Mouse (Mus musculus) stomach, postnatal 0 days (tissue): ENCODE measurements around the gene Ccnjl. TPM values are rescaled to one million over a fixed set of nuclear protein-coding genes. Genes with fewer than 3 reads are reported as not detected.

Experiments
- ATAC-seq: fragments of 200-750 bp; cut with Nextera tagmentation; 2 replicates; pipeline ENCODE4 v1.8.0; 2017; ENCODE audit not compliant: low FRiP score, low TSS enrichment
- DNase-seq: peaks from one replicate; pipeline ENCODE4 v3.0.0-alpha.2; 2016; ENCODE audit warnings: low spot score
- H3K27ac ChIP-seq: fragments of 300-500 bp; sonication (generic); replicated peaks from 2 replicates; pipeline ENCODE4 v1.5.1; 2014; ENCODE audit warnings: mild to moderate bottlenecking, control low read depth
- H3K27me3 ChIP-seq: fragments of 300-500 bp; sonication (generic); 2 replicates; pipeline ENCODE4 v1.6.1; 2014; ENCODE audit warnings: low read length; ENCODE audit not compliant: control insufficient read depth, insufficient read depth
- H3K36me3 ChIP-seq: fragments of 300-500 bp; sonication (generic); 2 replicates; pipeline ENCODE4 v1.6.1; 2014; ENCODE audit warnings: low read length, mixed read lengths; ENCODE audit not compliant: control insufficient read depth, insufficient read depth
- H3K4me1 ChIP-seq: fragments of 300-500 bp; sonication (generic); replicated peaks from 2 replicates; pipeline ENCODE4 v1.6.1; 2014; ENCODE audit warnings: antibody characterized with exemption; ENCODE audit not compliant: control insufficient read depth, insufficient read depth
- H3K4me2 ChIP-seq: fragments of 300-500 bp; sonication (generic); replicated peaks from 2 replicates; pipeline ENCODE4 v1.6.1; 2014; ENCODE audit warnings: low read depth, mild to moderate bottlenecking, control low read depth, moderate library complexity
- H3K4me3 ChIP-seq: fragments of 300-500 bp; sonication (generic); 2 replicates; pipeline ENCODE4 v1.5.1; 2014; ENCODE audit warnings: low read depth, low read length, control low read depth
- H3K9ac ChIP-seq: fragments of 300-500 bp; sonication (generic); 2 replicates; pipeline ENCODE4 v1.6.1; 2014; ENCODE audit warnings: mild to moderate bottlenecking, low read length, control low read depth, mixed read lengths
- H3K9me3 ChIP-seq: fragments of 300-500 bp; sonication (generic); 2 replicates; pipeline ENCODE4 v1.6.1; 2016; ENCODE audit warnings: low read length; ENCODE audit not compliant: control insufficient read depth
- CTCF ChIP-seq: IDR thresholded peaks from 2 replicates; pipeline ENCODE4 v1.5.1; 2016; ENCODE audit warnings: antibody characterized with exemption, low read depth, mild to moderate bottlenecking, moderate library complexity
- EP300 ChIP-seq: optimal IDR thresholded peaks from 2 replicates; pipeline ENCODE3; 2016; ENCODE audit warnings: antibody characterized with exemption
- WGBS: fragments of 180-500 bp; shearing (Covaris S2); extraction: QIAGEN DNeasy Blood & Tissue Kit; methylation state at CpG from one replicate; pipeline ENCODE4 v1.1.7; 2014; 5-methylcytosine and 5-hydroxymethylcytosine counted together
- polyA plus RNA-seq: library from polyadenylated mRNA; unstranded; fragments of >200 nt; fragmentation: Nextera tagmentation; extraction: Ambion mirVana; gene quantifications from 2 replicates; pipeline ENCODE4 v1.2.1, GENCODE M21; 2015

The Ccnjl gene
- polyA plus RNA-seq, 1 experiment from 2014 or later, result 5.2 TPM

- no peak for DNase-seq
- H3K4me3 ChIP-seq, result 0 out of 2 replicates have a peak overlapping the region, but pooled peaks have one; percentile 10
- no peak for ATAC-seq
- H3K27ac ChIP-seq, result peak overlapping the region; percentile 74
- H3K4me1 ChIP-seq, result peaks cover 5% of the 10 kb centered on the region; the same call in 1 of the 2 replicates
- H3K9me3 ChIP-seq, result no peaks in the 10 kb centered on the region
- no peaks in the 10 kb centered on the region for H3K36me3 ChIP-seq
- H3K9ac ChIP-seq, result no peak overlapping the region
- TF ChIP-seq EP300 (no peak), CTCF (no peak)
- no peaks in the 10 kb centered on the region for H3K27me3 ChIP-seq
- 39% methylated on average over 18 of the region's 18 CpGs for WGBS
- peak overlapping the region; percentile 47 for H3K4me2 ChIP-seq
Measured at GRCm38 (mm10) chr11:43626927-43627645, 98.5 kb downstream of the Ccnjl start.

GRCm38 (mm10) chr11:43631645-43632044 is 103.1 kb downstream of the Ccnjl start:
- Histone ChIP-seq H3K36me3 (no peaks in the 10 kb centered on the region), H3K9me3 (no peaks in the 10 kb centered on the region), H3K9ac (no peak overlapping the region), H3K4me1 (peaks cover 4% of the 10 kb centered on the region; the same call in 1 of the 2 replicates), H3K4me2 (no peak overlapping the region), H3K4me3 (no peak overlapping the region), H3K27ac (no peak overlapping the region), H3K27me3 (no peaks in the 10 kb centered on the region)
- 78% methylated on average over 9 of the region's 9 CpGs for WGBS
- no peak for ATAC-seq
- TF ChIP-seq EP300 (no peak), CTCF (no peak)
- no peak for DNase-seq

- DNase-seq (no peak), ATAC-seq (no peak)
- peaks cover 3% of the 10 kb centered on the region; the same call in 1 of the 2 replicates for H3K4me1 ChIP-seq
- no peak overlapping the region for H3K4me3 ChIP-seq
- no peak overlapping the region for H3K4me2 ChIP-seq
- H3K36me3 ChIP-seq, result no peaks in the 10 kb centered on the region
- no peak for TF ChIP-seq CTCF
- no peak for TF ChIP-seq EP300
- no peaks in the 10 kb centered on the region for H3K9me3 ChIP-seq
- H3K27me3 ChIP-seq, result no peaks in the 10 kb centered on the region
- WGBS, result 39% methylated on average over 4 of the region's 4 CpGs
- H3K9ac ChIP-seq, result no peak overlapping the region
- no peak overlapping the region for H3K27ac ChIP-seq
Measured at GRCm38 (mm10) chr11:43632566-43632965, 104.0 kb downstream of the Ccnjl start.

- no peak overlapping the region for H3K27ac ChIP-seq
- ATAC-seq, result peak; percentile 11; the same call in 1 of the 2 replicates
- TF ChIP-seq CTCF, result no peak
- TF ChIP-seq EP300, result no peak
Measured at GRCm38 (mm10) chr11:43633165-43633564, 104.6 kb downstream of the Ccnjl start.

GRCm38 (mm10) chr11:43633658-43634401 is 105.2 kb downstream of the Ccnjl start:
- Histone ChIP-seq H3K27ac (peak overlapping the region; percentile 71), H3K9me3 (no peaks in the 10 kb centered on the region), H3K4me3 (no peak overlapping the region), H3K36me3 (no peaks in the 10 kb centered on the region), H3K4me2 (peak overlapping the region; percentile 35), H3K9ac (peak overlapping the region; percentile 27; the same call in 1 of the 2 replicates), H3K27me3 (no peaks in the 10 kb centered on the region), H3K4me1 (peaks cover 3% of the 10 kb centered on the region; the same call in 1 of the 2 replicates)
- ATAC-seq, result peak; percentile 88
- TF ChIP-seq EP300 (no peak), CTCF (peak; percentile 52)
- peak; percentile 77 for DNase-seq
- WGBS, result 17% methylated on average over 19 of the region's 19 CpGs

More at GRCm38 (mm10) chr11:43633165-43633564, 104.6 kb downstream of the Ccnjl start:
- no peak overlapping the region for H3K4me2 ChIP-seq
- peaks cover 3% of the 10 kb centered on the region; the same call in 1 of the 2 replicates for H3K4me1 ChIP-seq
- H3K4me3 ChIP-seq, result no peak overlapping the region
- no peaks in the 10 kb centered on the region for H3K9me3 ChIP-seq
- no peaks in the 10 kb centered on the region for H3K27me3 ChIP-seq
- no peak overlapping the region for H3K9ac ChIP-seq
- WGBS, result 65% methylated on average over 6 of the region's 6 CpGs
- H3K36me3 ChIP-seq, result no peaks in the 10 kb centered on the region
- no peak for DNase-seq

Other genes starting within 250 kb of the Ccnjl start
- gene Pttg1, start 102.5 kb upstream of the Ccnjl start, polyA plus RNA-seq, result 66.8 and 66.9 TPM in 2 replicates
- 38.1 and 39.3 TPM in 2 replicates for gene Slu7, start 95.0 kb upstream of the Ccnjl start, polyA plus RNA-seq
- gene C1qtnf2, start 54.5 kb upstream of the Ccnjl start, polyA plus RNA-seq, result 18.0 and 19.8 TPM in 2 replicates
- gene 4933415A04Rik, start 58.3 kb downstream of the Ccnjl start, polyA plus RNA-seq, result 2.4 TPM in 2 replicates
- 5.9 and 7.6 TPM in 2 replicates for gene Fabp6, start 72.8 kb downstream of the Ccnjl start, polyA plus RNA-seq
- gene Pwwp2a, start 153.2 kb downstream of the Ccnjl start, polyA plus RNA-seq, result 11.3 and 12.2 TPM in 2 replicates
- gene Ttc1, start 219.2 kb downstream of the Ccnjl start, polyA plus RNA-seq, result 54.7 TPM in 2 replicates